Mouse (Mus musculus) heart, postnatal 0 days (tissue): ENCODE measurements around the gene Itga1. TPM values are rescaled to one million over a fixed set of nuclear protein-coding genes. Genes with fewer than 3 reads are reported as not detected.

ENCODE experiments used
- ATAC-seq: fragments of 200-750 bp; cut with Nextera tagmentation; 2 replicates; pipeline ENCODE4 v1.8.0; 2017; ENCODE audit warnings: low read depth, moderate number of reproducible peaks, moderate library complexity; ENCODE audit not compliant: insufficient read depth
- DNase-seq: peaks from one replicate; pipeline ENCODE4 v3.0.0-alpha.2; 2016; ENCODE audit warnings: low spot score
- H3K27ac ChIP-seq: fragments of 300-500 bp; sonication (generic); 2 replicates; pipeline ENCODE4 v1.5.1; 2014; ENCODE audit warnings: low read depth, mild to moderate bottlenecking
- H3K27me3 ChIP-seq: fragments of 300-500 bp; sonication (generic); 2 replicates; pipeline ENCODE4 v1.6.1; 2014; ENCODE audit warnings: low read length, mixed read lengths; ENCODE audit not compliant: control insufficient read depth, insufficient read depth
- H3K36me3 ChIP-seq: fragments of 300-500 bp; sonication (generic); replicated peaks from 2 replicates; pipeline ENCODE4 v1.6.1; 2014; ENCODE audit warnings: low read length, mixed read lengths; ENCODE audit not compliant: control insufficient read depth, insufficient read depth
- H3K4me1 ChIP-seq: fragments of 300-500 bp; sonication (generic); 2 replicates; pipeline ENCODE4 v1.6.1; 2014; ENCODE audit warnings: antibody characterized with exemption; ENCODE audit not compliant: control insufficient read depth, insufficient read depth
- H3K4me2 ChIP-seq: fragments of 300-500 bp; sonication (generic); 2 replicates; pipeline ENCODE4 v1.6.1; 2014; ENCODE audit warnings: low read depth, mild to moderate bottlenecking, low read length, moderate library complexity
- H3K4me3 ChIP-seq: fragments of 300-500 bp; sonication (generic); 2 replicates; pipeline ENCODE4 v1.5.1; 2014; ENCODE audit warnings: low read depth, low read length
- H3K9ac ChIP-seq: fragments of 300-500 bp; sonication (generic); replicated peaks from 2 replicates; pipeline ENCODE4 v1.6.1; 2014; ENCODE audit warnings: low read depth, low read length, mixed read lengths
- H3K9me3 ChIP-seq: fragments of 300-500 bp; sonication (generic); replicated peaks from 2 replicates; pipeline ENCODE4 v1.6.1; 2016; ENCODE audit warnings: low read length; ENCODE audit not compliant: control insufficient read depth
- CTCF ChIP-seq: IDR thresholded peaks from 2 replicates; pipeline ENCODE4 v1.5.1; 2016; ENCODE audit warnings: antibody characterized with exemption, control low read depth, low read depth
- EP300 ChIP-seq: IDR thresholded peaks from 2 replicates; pipeline ENCODE4 v1.6.1; 2016; ENCODE audit warnings: antibody characterized with exemption, low read depth
- WGBS: fragments of 180-500 bp; shearing (Covaris S2); extraction: QIAGEN DNeasy Blood & Tissue Kit; methylation state at CpG from one replicate; pipeline ENCODE4 v1.1.7; 2014; 5-methylcytosine and 5-hydroxymethylcytosine counted together
- polyA plus RNA-seq: library from polyadenylated mRNA; unstranded; fragments of >200 nt; fragmentation: Nextera tagmentation; extraction: Ambion mirVana; gene quantifications from 2 replicates; pipeline ENCODE4 v1.2.1, GENCODE M21; 2015
- total RNA-seq: library from RNA; depleted of rRNA; stranded (reverse); fragments of >200 nt; gene quantifications from 2 replicates; pipeline ENCODE4 v1.2.3, GENCODE M21; 2014; ENCODE audit warnings: low replicate concordance

Gene Itga1
- total and polyA plus RNA-seq, 2 experiments from 2014 or later: 16.7 to 41.5 TPM

DNA sequence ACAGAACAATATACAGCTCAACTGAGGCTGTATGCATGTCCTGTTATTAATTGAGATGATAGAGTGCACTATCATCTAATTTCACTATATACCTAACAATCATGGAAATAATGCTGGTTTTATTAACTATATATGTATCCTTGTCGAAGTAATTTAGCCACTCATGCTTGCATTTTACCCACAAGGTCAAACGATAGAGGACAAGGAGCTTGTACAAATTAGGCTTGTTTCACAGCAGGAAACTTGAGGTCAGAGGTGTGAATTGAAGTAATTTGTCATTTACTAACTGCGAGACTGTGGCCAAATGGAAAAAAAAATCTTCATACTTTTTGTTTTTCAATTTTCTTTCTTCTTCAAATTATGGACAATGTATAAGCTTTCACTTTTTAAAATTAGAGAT lies 3.5 kb downstream of the Itga1 start:
- H3K27ac ChIP-seq: no peak overlapping the region
- WGBS: 77% methylated on average over 3 of the region's 3 CpGs
- ATAC-seq: no peak

GRCm38 (mm10) chr13:115096965-115097364 lies 4.8 kb downstream of the Itga1 start:
- H3K4me2 ChIP-seq: peak overlapping the region; percentile 4; the same call in 1 of the 2 replicates
- 54% methylated on average over 5 of the region's 5 CpGs for WGBS

More for the DNA sequence above, 3.5 kb downstream of the Itga1 start:
- Histone ChIP-seq H3K9me3 (no peaks in the 10 kb centered on the region), H3K36me3 (no peaks in the 10 kb centered on the region), H3K4me2 (peak overlapping the region; percentile 73; the same call in 1 of the 2 replicates), H3K4me1 (peaks cover 48% of the 10 kb centered on the region), H3K27me3 (no peaks in the 10 kb centered on the region), H3K4me3 (no peak overlapping the region), H3K9ac (no peak overlapping the region)
- no peak for DNase-seq
- no peak for TF ChIP-seq EP300
- no peak for TF ChIP-seq CTCF

GRCm38 (mm10) chr13:115096216-115096615 lies 5.5 kb downstream of the Itga1 start:
- 3% methylated on average over 2 of the region's 2 CpGs for WGBS
- no peak for TF ChIP-seq EP300
- no peak for TF ChIP-seq CTCF
- peaks cover 58% of the 10 kb centered on the region for H3K4me1 ChIP-seq
- H3K4me2 ChIP-seq: peak overlapping the region; percentile 4; the same call in 1 of the 2 replicates
- H3K9me3 ChIP-seq: no peaks in the 10 kb centered on the region
- H3K36me3 ChIP-seq: no peaks in the 10 kb centered on the region
- H3K27ac ChIP-seq: peak overlapping the region; percentile 47
- no peak overlapping the region for H3K4me3 ChIP-seq
- H3K9ac ChIP-seq: no peak overlapping the region
- ATAC-seq (no peak), DNase-seq (peak; percentile 52)
- no peaks in the 10 kb centered on the region for H3K27me3 ChIP-seq

More at GRCm38 (mm10) chr13:115096965-115097364, 4.8 kb downstream of the Itga1 start:
- H3K9me3 ChIP-seq: no peaks in the 10 kb centered on the region
- peaks cover 52% of the 10 kb centered on the region for H3K4me1 ChIP-seq
- TF ChIP-seq EP300 (no peak), CTCF (no peak)
- no peak overlapping the region for H3K4me3 ChIP-seq
- ATAC-seq (no peak), DNase-seq (no peak)
- H3K27ac ChIP-seq: peak overlapping the region; percentile 15; the same call in 1 of the 2 replicates
- H3K36me3 ChIP-seq: no peaks in the 10 kb centered on the region
- H3K27me3 ChIP-seq: no peaks in the 10 kb centered on the region
- no peak overlapping the region for H3K9ac ChIP-seq

DNA sequence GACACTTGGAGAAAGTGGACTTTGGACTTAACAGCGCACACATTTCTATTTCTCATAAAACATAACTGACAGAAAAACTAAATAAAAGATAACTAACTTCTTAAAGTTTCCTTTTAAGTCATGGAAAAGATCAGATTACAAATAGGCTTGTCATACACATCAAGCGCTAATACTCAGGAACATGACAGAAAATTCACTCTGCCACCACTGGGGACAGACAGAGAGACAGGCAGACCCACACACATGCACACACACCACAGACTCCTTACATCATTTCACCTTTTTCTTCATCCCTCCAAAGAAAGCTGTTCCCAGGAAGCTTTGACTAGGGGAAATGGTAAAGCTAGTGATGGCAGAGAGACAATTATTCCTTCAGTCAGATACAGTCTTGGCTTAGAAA lies 6.4 kb downstream of the Itga1 start:
- no peak for ATAC-seq
- Histone ChIP-seq H3K36me3 (no peaks in the 10 kb centered on the region), H3K27ac (peak overlapping the region; percentile 47; the same call in 1 of the 2 replicates), H3K9ac (no peak overlapping the region), H3K4me1 (peaks cover 63% of the 10 kb centered on the region), H3K9me3 (no peaks in the 10 kb centered on the region), H3K27me3 (no peaks in the 10 kb centered on the region), H3K4me3 (no peak overlapping the region), H3K4me2 (peak overlapping the region; percentile 4; the same call in 1 of the 2 replicates)
- no peak for DNase-seq
- TF ChIP-seq CTCF: no peak
- TF ChIP-seq EP300: no peak
- 86% methylated on average over 2 of the region's 2 CpGs for WGBS

GRCm38 (mm10) chr13:115091511-115091910 lies 10.3 kb downstream of the Itga1 start:
- WGBS: 47% methylated on average over 3 of the region's 3 CpGs
- peak overlapping the region; percentile 67; the same call in 1 of the 2 replicates for H3K4me3 ChIP-seq

DNA sequence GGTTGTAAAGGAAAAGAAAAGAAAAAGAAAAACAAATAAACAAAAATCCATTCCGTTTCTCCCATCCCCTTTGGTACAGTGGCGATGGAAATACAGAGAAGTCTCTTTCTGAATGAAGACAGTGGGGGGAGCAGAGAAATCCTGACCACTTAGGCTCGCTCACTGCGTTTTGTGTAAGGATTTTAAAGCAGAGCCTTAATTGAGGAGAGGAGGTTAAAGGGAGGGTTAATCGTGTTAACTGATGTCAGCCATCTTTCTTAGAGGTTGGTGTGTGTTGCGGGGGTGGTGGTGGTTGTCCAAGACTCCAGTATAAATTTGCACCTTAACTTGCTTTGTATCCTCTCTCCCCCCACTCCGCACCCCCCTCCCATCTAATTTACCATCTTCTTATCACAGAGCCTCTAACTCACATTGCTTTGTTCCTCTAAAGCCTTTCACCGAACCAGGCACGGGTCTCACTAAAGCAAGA lies 10.8 kb downstream of the Itga1 start:
- peaks cover 12% of the 10 kb centered on the region for H3K36me3 ChIP-seq
- H3K4me1 ChIP-seq: peaks cover 51% of the 10 kb centered on the region
- WGBS: 33% methylated on average over 9 of the region's 9 CpGs
- H3K4me2 ChIP-seq: peak overlapping the region; percentile 92
- peak overlapping the region; percentile 73 for H3K9ac ChIP-seq
- peak overlapping the region; percentile 67 for H3K4me3 ChIP-seq
- H3K27ac ChIP-seq: peak overlapping the region; percentile 93
- H3K27me3 ChIP-seq: no peaks in the 10 kb centered on the region
- no peak for ATAC-seq
- no peak for DNase-seq
- no peaks in the 10 kb centered on the region for H3K9me3 ChIP-seq
- no peak for TF ChIP-seq EP300
- no peak for TF ChIP-seq CTCF

More at GRCm38 (mm10) chr13:115091511-115091910, 10.3 kb downstream of the Itga1 start:
- no peaks in the 10 kb centered on the region for H3K27me3 ChIP-seq
- no peak for ATAC-seq
- H3K27ac ChIP-seq: peak overlapping the region; percentile 93
- no peaks in the 10 kb centered on the region for H3K9me3 ChIP-seq
- peaks cover 10% of the 10 kb centered on the region for H3K36me3 ChIP-seq
- H3K9ac ChIP-seq: no peak overlapping the region
- peak overlapping the region; percentile 92; the same call in 1 of the 2 replicates for H3K4me2 ChIP-seq
- TF ChIP-seq EP300 (no peak), CTCF (no peak)
- peaks cover 55% of the 10 kb centered on the region for H3K4me1 ChIP-seq
- no peak for DNase-seq
